Mouse (Mus musculus): ENCODE results near the gene Il27ra.

DNA sequence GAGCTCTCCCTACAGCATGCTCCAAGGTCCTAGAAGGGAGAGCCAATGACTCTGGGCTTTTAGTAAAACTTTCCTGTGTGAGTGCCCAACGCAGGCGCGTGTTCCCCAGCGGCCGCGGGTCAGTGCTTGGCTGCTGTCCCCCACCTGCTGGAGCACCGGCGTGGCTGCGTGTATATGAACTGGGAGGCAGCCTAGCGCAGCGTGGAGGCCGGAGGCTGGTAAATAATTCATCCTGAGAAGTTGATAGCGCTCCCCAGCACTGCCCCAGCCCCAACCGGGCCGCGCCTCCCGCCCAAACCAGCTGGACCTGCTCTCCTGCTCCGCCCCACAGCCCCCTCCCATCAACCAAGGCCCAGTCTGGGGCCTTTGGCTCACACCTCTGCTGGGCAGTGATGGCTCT is 21.3 kb downstream of the Il27ra start, which contains the start of gene Palm3:
- TF ChIP-seq CTCF (IDR thresholded peaks at IDR 0.05) = peak; percentile 16; the same call in 1 of the 2 replicates
- no peak for TF ChIP-seq EP300 (IDR thresholded peaks at IDR 0.05)
